25 mouse cellular contexts compared by ENCODE assay signal in the genomic region with DNA sequence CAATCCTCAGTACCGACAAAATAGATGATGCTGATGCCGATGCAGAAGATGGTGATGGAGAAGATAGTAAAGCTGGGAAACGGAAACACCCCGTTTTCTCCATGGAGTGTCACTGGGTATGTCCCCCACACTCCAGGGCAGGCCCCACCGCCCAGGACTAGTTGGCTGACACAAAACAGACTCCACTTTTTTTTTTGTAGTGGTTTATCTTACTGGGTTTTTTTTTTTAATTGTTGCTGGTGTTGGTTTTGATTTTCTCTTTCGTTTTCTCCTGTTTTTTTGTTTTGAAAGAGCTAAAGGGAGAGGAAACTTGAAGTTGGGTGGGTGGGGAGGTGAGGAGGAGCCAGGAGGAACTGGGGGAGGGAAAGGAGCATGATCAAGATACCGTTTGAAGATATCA. TPM values are rescaled to one million over a fixed set of nuclear protein-coding genes. Genes with fewer than 3 reads are reported as not detected.
A peak's percentile ranks its signal among the peaks of the same experiment; 100 is the strongest.
DNase-seq lines count a peak whose midpoint lies in the region; ATAC-seq and TF ChIP-seq lines count a peak whose summit lies in the region.
"Had no signal": no experiment of that assay in that cellular context is flagged by ENCODE, and none has a peak within 500 bp of the region (broad histone marks: within the 10 kb centered on the region; RNA-seq: fewer than 3 reads in every experiment).

No protein-coding gene starts in this region.

- intact Hi-C loops in heart, adult 2 months (cut with DNase I), result no loop called here

- no peak for TF ChIP-seq CTCF in heart, adult 2 months (IDR thresholded peaks at IDR 0.05)
- TF ChIP-seq CTCF in thymus, adult 2 months (IDR thresholded peaks at IDR 0.05; ENCODE audit: borderline replicate concordance, control insufficient read depth, extremely low read depth, insufficient read depth, low read length, poor library complexity), result no peak

- no peaks in the 10 kb centered on the region; the same call in 1 of the 2 replicates for H3K79me2 ChIP-seq in heart, adult 2 months (replicated peaks; ENCODE audit: control insufficient read depth, insufficient read depth, low read length)

- H3K27ac ChIP-seq in heart, adult 2 months, result peak overlapping the region; percentile 31; the same call in 1 of the 2 replicates
- peak overlapping the region; percentile 77 for H3K27ac ChIP-seq in thymus, adult 2 months (ENCODE audit: control insufficient read depth, insufficient read depth, low read length)
- H3K27ac ChIP-seq: embryonic facial prominence, embryonic 15.5 days; left cerebral cortex, adult 2 months; midbrain, embryonic 10.5 days had no signal

- WGBS in heart, adult 2 months, result 74% methylated on average over 7 of the region's 7 CpGs
- WGBS in thymus, adult 2 months, result 25% methylated on average over 7 of the region's 7 CpGs

- no peaks in the 10 kb centered on the region for H3K27me3 ChIP-seq in heart, adult 2 months (ENCODE audit: control insufficient read depth, insufficient read depth, low read length)
- no peaks in the 10 kb centered on the region for H3K27me3 ChIP-seq in thymus, adult 2 months (ENCODE audit: control insufficient read depth, insufficient read depth, low read length)
- H3K27me3 ChIP-seq: embryonic facial prominence, embryonic 15.5 days; heart, embryonic 15.5 days had no signal

- peaks cover 24% of the 10 kb centered on the region for H3K4me1 ChIP-seq in heart, adult 2 months (ENCODE audit: control insufficient read depth, insufficient read depth, low read length)
- H3K4me1 ChIP-seq in thymus, adult 2 months (replicated peaks; ENCODE audit: control insufficient read depth, insufficient read depth, low read length), result peaks cover 49% of the 10 kb centered on the region

- H3K4me3 ChIP-seq in heart, adult 2 months, result no peak overlapping the region
- no peak overlapping the region for H3K4me3 ChIP-seq in thymus, adult 2 months (ENCODE audit: control insufficient read depth, insufficient read depth, low read length)
- H3K4me3 ChIP-seq: embryonic facial prominence, embryonic 15.5 days; heart, embryonic 15.5 days; left cerebral cortex, adult 2 months; midbrain, embryonic 10.5 days had no signal

- TF ChIP-seq POLR2A in heart, adult 2 months (IDR thresholded peaks at IDR 0.05; ENCODE audit: insufficient read depth, low read depth, low read length), result no peak
- TF ChIP-seq POLR2A in thymus, adult 2 months (IDR thresholded peaks at IDR 0.05; ENCODE audit: control insufficient read depth, extremely low read depth, insufficient read depth, low read length, poor library complexity), result no peak

- no peak overlapping the region for H3K9ac ChIP-seq in heart, adult 2 months (ENCODE audit: low read depth, low read length)
- H3K9ac ChIP-seq: embryonic facial prominence, embryonic 15.5 days; heart, embryonic 15.5 days had no signal

- ATAC-seq in activated CD4-positive, CD25-positive, alpha-beta regulatory T cell, adult 4 months, result peak; percentile 33
- ATAC-seq in frontal cortex, adult (ENCODE audit: low TSS enrichment), result no peak
- ATAC-seq: hindbrain, embryonic 16.5 days had no signal

- DNase-seq in heart, adult 2 months, result no peak
- no peak for DNase-seq in heart, adult 18-20 months
- peak; percentile 23 for DNase-seq in thymus, adult 2 months
- DNase-seq in thymus, postnatal 0 days (ENCODE audit: low spot score), result no peak
- peak; percentile 78 for DNase-seq in naive thymus-derived CD4-positive, alpha-beta T cell, adult 2 months (ENCODE audit: low read depth)
- DNase-seq in frontal cortex, postnatal 25 days (ENCODE audit: low spot score in 2 of 2), result no peak
- DNase-seq: adrenal gland, postnatal 36 days; cerebellum, adult 18-20 months; cerebellum, postnatal 25 days; embryo, embryonic 11 days; gastrocnemius, postnatal 10 days; heart, postnatal 4 days; kidney, adult 18-20 months; kidney, postnatal 36 days; layer of hippocampus, adult 9-11 months; lung, adult 18-20 months; lung, postnatal 36 days; retina, postnatal 1 day had no signal

- peaks cover 4% of the 10 kb centered on the region for H3K36me3 ChIP-seq in heart, adult 2 months (ENCODE audit: control insufficient read depth, insufficient read depth, low read length)
- no peaks in the 10 kb centered on the region for H3K36me3 ChIP-seq in thymus, adult 2 months (ENCODE audit: control insufficient read depth, insufficient read depth, low read length)
- H3K36me3 ChIP-seq: embryonic facial prominence, embryonic 15.5 days; heart, embryonic 15.5 days had no signal

- no peak for TF ChIP-seq EP300 in heart, adult 2 months (IDR thresholded peaks at IDR 0.05; ENCODE audit: insufficient read depth, low read depth, low read length)

RNA-seq across cellular contexts. Expression of gene Pitpnc1, which starts 18.4 kb away (rescaled TPM):
- total RNA-seq in heart, adult 2 months (2021), result 10 to 100 TPM; 66.4 to 68.1 TPM
- 22.7 and 39.4 TPM in 2 replicates for polyA plus RNA-seq in heart, adult 2 months (2012; rRNA removed)
- total RNA-seq in heart, adult 18-20 months (2021), result 10 to 100 TPM; 74.8 to 76.3 TPM
- 11.3 and 12.2 TPM in 2 replicates for polyA plus RNA-seq in thymus, adult 2 months (2012; rRNA removed)
- polyA plus RNA-seq in thymus, postnatal 0 days (2015; fragmentation: Nextera tagmentation; extraction: Ambion mirVana), result 13.5 and 15.1 TPM in 2 replicates
- polyA plus RNA-seq in activated CD4-positive, CD25-positive, alpha-beta regulatory T cell, adult 4 months (2017; shearing (Covaris generic)), result 100 to 1,000 TPM; 101 to 116 TPM

RNA-seq across cellular contexts. Expression of gene Psmd12, which starts 27.2 kb away (rescaled TPM):
- 10 to 100 TPM; 78.3 to 92.2 TPM for total RNA-seq in heart, adult 2 months (2021)
- polyA plus RNA-seq in heart, adult 2 months (2012; rRNA removed), result 22.6 and 42.4 TPM in 2 replicates
- total RNA-seq in heart, adult 18-20 months (2021), result 10 to 100 TPM; 93.3 to 94.7 TPM
- 15.8 and 17.0 TPM in 2 replicates for polyA plus RNA-seq in thymus, adult 2 months (2012; rRNA removed)
- polyA plus RNA-seq in thymus, postnatal 0 days (2015; fragmentation: Nextera tagmentation; extraction: Ambion mirVana), result 184 and 190 TPM in 2 replicates
- 100 to 1,000 TPM; 121 to 141 TPM for polyA plus RNA-seq in activated CD4-positive, CD25-positive, alpha-beta regulatory T cell, adult 4 months (2017; shearing (Covaris generic))

Comparison
In these comparisons a context has a peak if more than half of its experiments do, and no peak if none do; other contexts are left out.
1. DNase-seq: peak in thymus, adult 2 months (single experiment) and naive thymus-derived CD4-positive, alpha-beta T cell, adult 2 months (single experiment); none in heart, adult 2 months (0 of 2), heart, adult 18-20 months (0 of 2), thymus, postnatal 0 days (single experiment) and frontal cortex, postnatal 25 days (0 of 2).